12 mouse cellular contexts compared by ENCODE assay signal in the genomic region with DNA sequence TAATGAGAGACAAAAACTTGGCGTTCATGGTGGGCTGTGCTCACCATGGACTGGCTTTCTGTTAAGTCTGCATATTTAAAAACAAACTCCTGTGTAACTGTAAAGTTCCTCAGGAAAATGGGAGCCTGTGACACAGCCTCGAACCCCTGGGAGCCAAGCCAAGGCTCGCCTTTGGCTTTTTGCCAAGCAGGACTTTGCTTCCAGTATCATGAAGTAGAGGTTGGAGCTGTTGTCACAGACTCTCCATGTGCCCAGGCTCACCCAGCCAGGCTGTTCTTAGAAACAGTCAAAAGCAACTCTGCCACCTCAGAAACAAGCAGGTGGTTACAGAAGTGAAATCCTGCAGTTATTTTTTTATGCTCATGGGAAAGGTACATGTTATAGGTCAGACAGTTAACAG. TPM values are rescaled to one million over a fixed set of nuclear protein-coding genes. Genes with fewer than 3 reads are reported as not detected.
A peak's percentile ranks its signal among the peaks of the same experiment; 100 is the strongest.
DNase-seq lines count a peak whose midpoint lies in the region; ATAC-seq and TF ChIP-seq lines count a peak whose summit lies in the region.
"Had no signal": no experiment of that assay in that cellular context is flagged by ENCODE, and none has a peak within 500 bp of the region (broad histone marks: within the 10 kb centered on the region; RNA-seq: fewer than 3 reads in every experiment).

No protein-coding gene starts in this region.

- DNase-seq in gastrocnemius, adult 2 months = peak; percentile 43
- no peak for DNase-seq in gastrocnemius, postnatal 36 days
- peak; percentile 9 for DNase-seq in midbrain, embryonic 14.5 days
- DNase-seq in right cerebral cortex, postnatal 25 days = no peak
- no peak for DNase-seq in embryo, embryonic 10.5 days (ENCODE audit: low spot score)
- DNase-seq: right cerebral cortex, postnatal 4 days; thymus, adult 2 months had no signal

- TF ChIP-seq CTCF in gastrocnemius, adult 2 months (IDR thresholded peaks at IDR 0.05) = no peak
- TF ChIP-seq CTCF in intestine, postnatal 0 days (IDR thresholded peaks at IDR 0.05; ENCODE audit: low read depth) = no peak

- no peak overlapping the region for H3K27ac ChIP-seq in gastrocnemius, adult 2 months
- H3K27ac ChIP-seq in midbrain, embryonic 14.5 days (replicated peaks; ENCODE audit: low read depth, low read length) = no peak overlapping the region
- no peak overlapping the region for H3K27ac ChIP-seq in midbrain, embryonic 13.5 days
- H3K27ac ChIP-seq in intestine, postnatal 0 days (ENCODE audit: low read depth, low read length) = no peak overlapping the region
- H3K27ac ChIP-seq in stomach, embryonic 16.5 days (ENCODE audit: low read length) = peak overlapping the region; percentile 10; the same call in 1 of the 2 replicates
- H3K27ac ChIP-seq: kidney, postnatal 0 days had no signal

- no peaks in the 10 kb centered on the region for H3K9me3 ChIP-seq in midbrain, embryonic 14.5 days (ENCODE audit: control insufficient read depth, low read length)
- H3K9me3 ChIP-seq in midbrain, embryonic 13.5 days = no peaks in the 10 kb centered on the region
- no peaks in the 10 kb centered on the region for H3K9me3 ChIP-seq in intestine, postnatal 0 days (ENCODE audit: control insufficient read depth)
- H3K9me3 ChIP-seq in stomach, embryonic 16.5 days (replicated peaks; ENCODE audit: control insufficient read depth, low read length) = no peaks in the 10 kb centered on the region

- no peaks in the 10 kb centered on the region for H3K4me1 ChIP-seq in midbrain, embryonic 14.5 days (ENCODE audit: control insufficient read depth, insufficient read depth, low read length)
- H3K4me1 ChIP-seq in midbrain, embryonic 13.5 days (replicated peaks) = no peaks in the 10 kb centered on the region
- no peaks in the 10 kb centered on the region for H3K4me1 ChIP-seq in intestine, postnatal 0 days (replicated peaks; ENCODE audit: control insufficient read depth, insufficient read depth, low read length)
- 0 out of 2 replicates have a peak, but pooled peaks cover 6% of the 10 kb centered on the region for H3K4me1 ChIP-seq in stomach, embryonic 16.5 days (ENCODE audit: control insufficient read depth, insufficient read depth, low read length)

- WGBS in midbrain, embryonic 14.5 days = 69% methylated on average over 3 of the region's 3 CpGs
- 73% methylated on average over 3 of the region's 3 CpGs for WGBS in midbrain, embryonic 13.5 days
- 35% methylated on average over 3 of the region's 3 CpGs for WGBS in intestine, postnatal 0 days
- whole genome bisulfite sequencing in stomach, embryonic 16.5 days = 39% methylated on average over 3 of the region's 3 CpGs

- no peak overlapping the region for H3K9ac ChIP-seq in midbrain, embryonic 14.5 days (replicated peaks; ENCODE audit: low read length)
- H3K9ac ChIP-seq in midbrain, embryonic 13.5 days (replicated peaks) = no peak overlapping the region
- H3K9ac ChIP-seq in intestine, postnatal 0 days (ENCODE audit: low read depth, low read length) = no peak overlapping the region
- H3K9ac ChIP-seq in stomach, embryonic 16.5 days (ENCODE audit: low read length) = no peak overlapping the region

- no peak for ATAC-seq in midbrain, embryonic 14.5 days (ENCODE audit: low FRiP score, low TSS enrichment)
- no peak for ATAC-seq in midbrain, embryonic 13.5 days
- peak; percentile 69 for ATAC-seq in intestine, postnatal 0 days
- peak; percentile 34; the same call in 1 of the 2 replicates for ATAC-seq in stomach, embryonic 16.5 days (ENCODE audit: insufficient read depth, low FRiP score)

- intact Hi-C loops in gastrocnemius, adult 2 months (cut with DNase I) = no loop called here
- intact Hi-C loops in gastrocnemius, postnatal 36 days (cut with DNase I) = loop anchor here (5.0 kb wide), 1 partner anchor 493 kb away; no protein-coding TSS in a partner anchor

- no peak overlapping the region for H3K4me3 ChIP-seq in gastrocnemius, adult 2 months
- H3K4me3 ChIP-seq in midbrain, embryonic 14.5 days (replicated peaks; ENCODE audit: low read depth, low read length) = no peak overlapping the region
- H3K4me3 ChIP-seq in midbrain, embryonic 13.5 days (replicated peaks) = no peak overlapping the region
- H3K4me3 ChIP-seq in intestine, postnatal 0 days (ENCODE audit: low read depth, low read length) = no peak overlapping the region
- H3K4me3 ChIP-seq in stomach, embryonic 16.5 days (replicated peaks; ENCODE audit: low read length) = no peak overlapping the region

- H3K36me3 ChIP-seq in midbrain, embryonic 14.5 days (ENCODE audit: control insufficient read depth, insufficient read depth, low read length) = no peaks in the 10 kb centered on the region
- H3K36me3 ChIP-seq in midbrain, embryonic 13.5 days = no peaks in the 10 kb centered on the region
- H3K36me3 ChIP-seq in intestine, postnatal 0 days (ENCODE audit: control insufficient read depth, insufficient read depth) = no peaks in the 10 kb centered on the region
- no peaks in the 10 kb centered on the region for H3K36me3 ChIP-seq in stomach, embryonic 16.5 days (ENCODE audit: control insufficient read depth, insufficient read depth, low read length)

- no peak overlapping the region for H3K4me2 ChIP-seq in midbrain, embryonic 14.5 days (ENCODE audit: low read length)
- H3K4me2 ChIP-seq in midbrain, embryonic 13.5 days (replicated peaks) = no peak overlapping the region
- H3K4me2 ChIP-seq in intestine, postnatal 0 days (replicated peaks; ENCODE audit: low read depth) = no peak overlapping the region
- H3K4me2 ChIP-seq in stomach, embryonic 16.5 days (ENCODE audit: low read depth, low read length) = no peak overlapping the region

- no peaks in the 10 kb centered on the region for H3K27me3 ChIP-seq in midbrain, embryonic 14.5 days (ENCODE audit: control insufficient read depth, insufficient read depth, low read length)
- H3K27me3 ChIP-seq in midbrain, embryonic 13.5 days = no peaks in the 10 kb centered on the region; the same call in 1 of the 2 replicates
- no peaks in the 10 kb centered on the region for H3K27me3 ChIP-seq in intestine, postnatal 0 days (replicated peaks; ENCODE audit: control insufficient read depth, insufficient read depth, low read length)
- H3K27me3 ChIP-seq in stomach, embryonic 16.5 days (ENCODE audit: control insufficient read depth, insufficient read depth, low read length) = no peaks in the 10 kb centered on the region

RNA-seq across cellular contexts. Expression of a gene that starts 18.9 kb away (rescaled TPM):
- total RNA-seq in gastrocnemius, adult 2 months (2021) = under 1 TPM; 0.54 to 0.56 TPM
- under 1 TPM; 0.22 to 0.28 TPM for total RNA-seq in gastrocnemius, postnatal 36 days (2021)
- polyA plus RNA-seq in midbrain, embryonic 14.5 days (2014; fragmentation: Nextera tagmentation; extraction: Ambion mirVana) = 0.47 TPM in 1 of 2 replicates, not detected in the other
- polyA plus RNA-seq in midbrain, embryonic 13.5 days (2015; fragmentation: Nextera tagmentation; extraction: Ambion mirVana) = 0.20 and 0.44 TPM in 2 replicates
- polyA plus RNA-seq in intestine, postnatal 0 days (2015; fragmentation: Nextera tagmentation; extraction: Ambion mirVana) = 1.4 and 1.5 TPM in 2 replicates
- polyA plus RNA-seq in stomach, embryonic 16.5 days (2015; fragmentation: Nextera tagmentation; extraction: Ambion mirVana) = 1.4 and 1.6 TPM in 2 replicates

RNA-seq across cellular contexts. Expression of a gene that starts 32.4 kb away (rescaled TPM):
- 100 to 1,000 TPM; 126 to 144 TPM for total RNA-seq in gastrocnemius, adult 2 months (2021)
- 100 to 1,000 TPM; 107 to 128 TPM for total RNA-seq in gastrocnemius, postnatal 36 days (2021)
- not detected in 2 replicates for polyA plus RNA-seq in midbrain, embryonic 14.5 days (2014; fragmentation: Nextera tagmentation; extraction: Ambion mirVana)
- not detected in 2 replicates for polyA plus RNA-seq in midbrain, embryonic 13.5 days (2015; fragmentation: Nextera tagmentation; extraction: Ambion mirVana)
- 2.8 TPM in 2 replicates for polyA plus RNA-seq in intestine, postnatal 0 days (2015; fragmentation: Nextera tagmentation; extraction: Ambion mirVana)
- polyA plus RNA-seq in stomach, embryonic 16.5 days (2015; fragmentation: Nextera tagmentation; extraction: Ambion mirVana) = 1.6 and 5.6 TPM in 2 replicates
- total RNA-seq: left cerebral cortex, postnatal 25 days had no signal

Comparison
In these comparisons a context has a peak if more than half of its experiments do, and no peak if none do; other contexts are left out.
1. DNase-seq: peak in gastrocnemius, adult 2 months (single experiment) and midbrain, embryonic 14.5 days (single experiment); none in gastrocnemius, postnatal 36 days (0 of 2), right cerebral cortex, postnatal 25 days (single experiment) and embryo, embryonic 10.5 days (single experiment).
2. ATAC-seq: peak in intestine, postnatal 0 days (single experiment) and stomach, embryonic 16.5 days (single experiment); none in midbrain, embryonic 14.5 days (single experiment) and midbrain, embryonic 13.5 days (single experiment).